Mouse (Mus musculus) lung, adult 18-20 months (tissue): ENCODE measurements at regions not wholly inside any gene's neighbourhood (a gene's known extent, or its start where the extent isn't known, plus 50 kb on each side); places are given as distances from the start of the nearest gene placed in this dataset.
"Not testable (repeated sequence)": the region's sequence is repeated elsewhere in the genome, so short reads cannot be mapped to it uniquely, and the experiment has no call there.

Experiments used
- DNase-seq, 2 experiments: peaks; one replicate each; pipeline ENCODE4 v3.0.0; 2022; ENCODE audit warnings: mixed read lengths in 2 of 2

GRCm38 (mm10) chr1:177501288-177501687 is 59.1 kb downstream of the Zbtb18 start:
- DNase-seq, result no peak

- DNase-seq, result no peak
Observed at GRCm38 (mm10) chr1:177503946-177504345, 61.8 kb downstream of the Zbtb18 start.

- DNase-seq, result no peak
Observed at GRCm38 (mm10) chr1:177504743-177505142, 62.6 kb downstream of the Zbtb18 start.

DNA sequence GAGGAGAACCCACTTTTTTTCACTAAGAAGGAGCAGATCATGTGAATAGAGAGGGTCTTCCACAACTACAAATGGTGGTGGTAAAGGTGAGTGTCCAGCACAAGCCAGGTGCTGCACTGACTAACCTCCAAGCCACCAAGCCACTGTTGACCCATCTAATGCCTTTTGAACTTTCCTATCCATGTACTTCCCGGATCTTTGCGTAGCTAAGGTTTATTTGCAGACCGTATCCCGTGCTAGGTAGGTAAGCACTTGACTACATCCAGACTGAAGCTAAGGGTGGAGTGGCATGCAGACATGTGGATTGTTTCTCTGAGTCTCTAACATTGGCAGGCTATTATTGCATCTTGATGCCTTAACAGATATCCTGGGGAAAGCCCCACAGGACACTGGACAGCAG is 65.2 kb downstream of the Zbtb18 start:
- not testable (repeated sequence) for DNase-seq

DNA sequence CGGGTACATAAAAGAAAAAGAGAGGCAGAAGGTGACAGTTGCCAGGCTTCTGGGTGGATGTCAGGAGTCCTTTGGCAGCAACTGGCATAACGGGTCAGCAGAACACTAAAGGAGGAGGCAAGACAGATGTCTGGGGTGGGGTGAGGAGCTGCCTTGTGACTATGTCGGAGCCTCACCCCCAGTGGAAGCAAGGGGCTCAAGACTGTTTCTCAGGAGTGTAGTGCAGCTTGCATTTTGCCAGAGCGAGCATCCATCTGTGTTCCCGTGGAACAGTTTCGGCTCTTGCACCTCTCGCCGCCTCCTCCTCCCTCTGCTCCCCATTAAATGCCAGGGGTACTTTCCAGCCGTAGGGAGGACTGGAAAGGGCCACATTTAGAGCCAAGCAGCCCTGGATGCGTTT is 67.6 kb downstream of the Zbtb18 start:
- DNase-seq, result no peak

GRCm38 (mm10) chr1:177512116-177512515 is 70.0 kb downstream of the Zbtb18 start:
- no peak for DNase-seq

- DNase-seq, result no peak
Observed at GRCm38 (mm10) chr1:177517934-177518610, 75.9 kb downstream of the Zbtb18 start.

DNA sequence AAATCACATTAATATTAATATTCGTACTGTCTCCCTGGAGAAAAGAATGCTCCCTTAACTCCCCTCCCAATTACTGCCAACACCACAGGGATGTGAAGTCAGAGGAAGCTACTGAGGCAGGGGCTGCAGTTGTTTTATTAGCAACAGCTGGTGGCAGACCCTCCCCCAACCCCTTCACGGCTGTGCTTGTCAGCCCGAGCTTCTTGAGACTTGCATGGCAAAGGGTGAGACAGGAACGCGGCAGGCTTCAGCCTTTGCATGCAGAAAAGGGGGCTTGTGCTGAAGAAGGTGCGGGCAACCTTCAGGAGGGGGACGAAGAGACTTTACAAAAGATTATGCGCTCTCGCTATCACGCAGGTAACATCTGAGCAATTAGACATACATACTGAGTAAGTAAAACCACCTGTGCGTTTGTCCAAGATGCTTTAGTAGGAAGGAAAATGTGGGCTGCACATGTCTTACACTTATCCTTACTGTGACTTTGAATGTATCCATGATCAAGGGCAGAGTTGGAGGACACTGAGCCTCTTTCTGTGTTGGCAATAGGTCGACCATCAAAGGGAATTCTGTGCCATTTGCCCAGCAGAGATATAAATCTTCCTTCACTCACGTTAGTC is 76.9 kb downstream of the Zbtb18 start:
- no peak for DNase-seq

DNA sequence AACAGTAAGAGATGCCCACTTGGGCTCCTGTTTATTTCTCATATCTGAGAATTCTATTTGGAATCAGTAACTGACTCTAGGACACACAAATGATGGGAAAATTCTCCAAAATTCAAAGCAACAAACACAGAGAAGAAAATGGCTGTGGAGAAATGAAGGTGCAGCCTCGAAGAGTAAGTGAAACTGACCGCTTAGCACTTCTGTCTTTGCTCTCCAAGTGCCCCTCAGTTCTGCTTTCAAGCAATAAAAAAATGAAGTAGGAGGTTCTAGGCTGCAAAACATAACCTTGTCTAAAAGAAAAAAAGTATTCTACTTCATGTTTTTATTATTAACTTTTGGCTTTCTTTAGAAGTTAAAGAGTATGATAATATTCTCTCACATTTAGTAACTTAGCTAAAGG is 79.0 kb downstream of the Zbtb18 start:
- DNase-seq, result no peak

GRCm38 (mm10) chr1:177525141-177525540 is 83.0 kb downstream of the Zbtb18 start:
- DNase-seq, result no peak

DNA sequence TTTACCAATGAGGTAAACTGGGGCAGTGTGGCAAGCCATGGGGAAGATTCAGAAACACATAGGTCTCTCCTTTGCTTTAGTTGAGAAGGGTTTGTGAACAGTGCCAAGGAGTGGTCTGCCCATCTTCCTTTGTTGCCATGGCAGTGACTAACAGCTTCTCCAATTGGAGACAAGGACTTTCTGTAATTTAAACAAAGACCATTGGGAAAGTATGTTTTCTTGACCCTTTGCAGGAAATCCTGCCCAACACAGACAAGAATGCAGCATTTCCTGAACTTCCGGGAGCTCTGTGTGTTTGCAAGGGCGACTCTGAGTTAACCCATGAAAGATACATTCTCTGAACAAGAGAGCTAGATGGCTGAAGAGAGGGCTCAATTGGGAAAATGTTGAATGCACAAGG is 89.6 kb downstream of the Zbtb18 start:
- DNase-seq, result peak; percentile 21 to 53

DNA sequence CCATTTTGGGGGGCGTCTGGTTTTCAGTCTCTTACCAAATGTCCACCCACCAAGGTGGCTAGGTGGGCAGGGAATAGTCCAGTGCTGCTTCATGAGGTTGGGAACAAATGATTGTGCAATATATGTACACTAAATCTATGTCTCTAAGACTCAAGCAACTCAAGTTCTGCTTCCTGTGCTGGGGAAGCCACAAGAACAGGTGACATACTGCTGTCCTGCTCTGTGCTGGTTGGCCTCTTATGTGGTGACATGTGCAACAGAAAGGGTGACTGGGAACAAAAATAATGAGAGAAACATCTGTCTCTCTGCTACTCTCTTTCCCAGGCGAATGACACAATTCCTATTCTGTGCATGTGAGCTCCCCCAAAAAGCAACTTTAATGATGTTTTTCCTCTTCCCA is 90.5 kb downstream of the Zbtb18 start:
- no peak for DNase-seq

- DNase-seq, result no peak
Observed at GRCm38 (mm10) chr1:177533332-177533731, 91.2 kb downstream of the Zbtb18 start.

- no peak for DNase-seq
Observed at GRCm38 (mm10) chr1:177545031-177545735, 103.0 kb downstream of the Zbtb18 start.

- no peak for DNase-seq
Observed at GRCm38 (mm10) chr1:177547716-177548115, 105.6 kb downstream of the Zbtb18 start.

DNA sequence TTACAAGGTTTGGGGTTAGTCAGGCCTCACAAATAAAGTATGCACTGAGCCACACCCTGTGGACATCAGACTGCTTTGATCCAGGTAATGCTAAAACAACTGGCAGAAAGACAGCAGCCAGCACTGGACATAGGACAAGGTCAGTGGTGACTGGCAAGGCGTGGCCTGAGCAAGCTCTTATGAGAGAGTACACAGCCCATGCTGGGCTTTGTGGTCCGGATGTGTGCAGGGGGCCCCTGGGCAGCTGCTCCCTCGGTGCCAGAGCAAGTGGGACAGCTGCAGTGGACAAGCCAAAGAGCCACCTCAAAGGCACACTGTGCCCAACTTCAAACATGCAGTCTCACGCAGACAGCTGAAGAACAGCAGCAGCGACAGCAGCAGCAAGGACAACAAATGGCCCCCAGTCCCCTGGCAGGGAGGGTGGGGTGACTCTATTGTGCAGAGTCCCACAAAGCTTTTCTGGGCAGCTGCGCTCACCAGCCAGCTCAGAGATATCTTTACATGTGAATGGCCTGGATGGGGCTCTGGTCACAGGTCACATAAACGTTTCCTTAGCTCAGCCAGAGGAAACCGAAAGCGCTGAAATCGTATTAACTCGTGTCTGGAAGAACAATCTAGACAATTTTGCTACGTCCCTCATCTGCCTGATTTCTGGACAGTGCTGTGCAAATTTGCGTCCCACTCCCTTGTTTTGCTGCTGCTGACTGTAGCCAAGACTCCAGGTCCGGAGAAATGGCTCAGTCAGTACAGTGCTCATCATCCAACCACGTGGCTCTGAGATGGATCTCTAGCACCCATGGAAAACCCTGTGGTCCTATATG is 113.5 kb downstream of the Zbtb18 start:
- DNase-seq, result peak; percentile 10 to 26

- no peak for DNase-seq
Observed at GRCm38 (mm10) chr1:177557432-177557831, 115.3 kb downstream of the Zbtb18 start.

GRCm38 (mm10) chr1:177557856-177558255 is 115.7 kb downstream of the Zbtb18 start:
- no peak for DNase-seq

- DNase-seq, result no peak
Observed at GRCm38 (mm10) chr1:177561716-177562588, 119.8 kb downstream of the Zbtb18 start.

GRCm38 (mm10) chr1:177562589-177562912 is 120.4 kb downstream of the Zbtb18 start:
- DNase-seq, result no peak

GRCm38 (mm10) chr1:177565678-177566077 is 123.5 kb downstream of the Zbtb18 start:
- DNase-seq, result no peak
